Mouse (Mus musculus): Measurements from ENCODE around the gene Kcnip4. TPM values are rescaled to one million over a fixed set of nuclear protein-coding genes. Genes with fewer than 3 reads are reported as not detected.

The Kcnip4 gene
- total RNA-seq, 4 experiments from 2014 or later, result 2.1 to 4.1 (median 2.7) TPM

DNA sequence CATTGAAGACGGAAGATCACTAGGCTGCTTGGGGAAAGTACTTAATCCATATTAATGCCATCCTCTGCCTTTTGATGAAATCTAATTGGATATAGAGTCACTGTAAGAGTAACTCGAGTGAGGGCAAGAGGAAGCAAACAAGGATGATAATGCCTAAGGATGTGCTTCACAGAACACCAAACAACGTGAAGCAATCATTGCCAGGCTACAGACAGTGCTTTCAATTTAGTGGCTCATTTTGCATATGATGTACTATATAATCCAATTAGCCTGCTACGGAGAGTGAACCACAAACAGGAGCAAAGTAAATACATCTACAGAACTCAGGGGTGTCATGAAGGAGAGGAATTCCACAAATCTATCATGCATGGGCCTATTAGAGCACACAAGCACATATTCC lies 280.3 kb downstream of the Kcnip4 start:
- no peak for DNase-seq

DNA sequence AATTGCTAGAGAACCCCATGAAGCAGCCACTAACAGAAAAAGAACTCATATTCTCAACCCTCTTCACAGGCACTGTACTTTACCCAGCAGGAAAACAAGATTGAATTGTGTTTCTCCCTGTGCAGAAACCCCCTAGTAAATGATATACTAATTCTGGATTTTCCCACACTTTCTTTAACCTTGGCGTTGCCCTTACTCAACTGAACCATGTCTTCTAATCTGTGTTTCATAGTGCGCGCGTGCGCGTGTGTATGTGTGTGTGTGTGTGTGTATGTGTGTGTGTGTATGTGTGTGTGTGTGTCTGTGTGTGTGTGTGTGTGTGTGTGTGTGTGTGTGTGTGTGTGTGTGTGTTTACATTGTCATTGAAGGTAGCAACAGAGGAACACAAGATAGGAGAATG lies 283.0 kb downstream of the Kcnip4 start:
- DNase-seq, result no peak

DNA sequence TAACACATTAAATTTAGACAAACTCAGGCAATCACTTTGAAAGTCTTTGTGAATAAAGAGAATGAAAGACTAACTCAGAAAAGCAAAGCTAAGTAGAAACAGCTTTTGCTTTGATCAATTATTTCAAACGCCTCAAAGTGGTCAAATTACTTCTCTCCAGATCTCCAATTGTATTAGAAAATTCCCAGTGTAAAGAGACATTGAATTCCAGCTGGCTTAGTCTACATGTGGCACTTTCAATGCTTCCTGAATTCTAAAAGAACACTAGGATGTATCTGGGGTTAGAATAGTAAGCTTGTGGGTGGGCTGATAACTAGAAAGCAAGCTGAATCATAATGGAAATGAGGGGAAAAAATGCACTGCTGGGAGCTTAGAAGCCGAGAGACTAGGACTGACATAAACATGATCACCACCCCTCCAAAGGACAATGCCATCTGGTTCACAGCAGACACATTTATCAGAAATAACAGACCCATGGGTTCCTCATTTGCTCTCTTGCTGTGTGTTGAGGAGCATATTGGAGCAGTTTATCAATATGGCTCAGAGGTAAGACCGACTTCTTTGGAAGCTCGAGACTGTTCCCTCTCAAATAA lies 323.4 kb downstream of the Kcnip4 start:
- no peak for DNase-seq

DNA sequence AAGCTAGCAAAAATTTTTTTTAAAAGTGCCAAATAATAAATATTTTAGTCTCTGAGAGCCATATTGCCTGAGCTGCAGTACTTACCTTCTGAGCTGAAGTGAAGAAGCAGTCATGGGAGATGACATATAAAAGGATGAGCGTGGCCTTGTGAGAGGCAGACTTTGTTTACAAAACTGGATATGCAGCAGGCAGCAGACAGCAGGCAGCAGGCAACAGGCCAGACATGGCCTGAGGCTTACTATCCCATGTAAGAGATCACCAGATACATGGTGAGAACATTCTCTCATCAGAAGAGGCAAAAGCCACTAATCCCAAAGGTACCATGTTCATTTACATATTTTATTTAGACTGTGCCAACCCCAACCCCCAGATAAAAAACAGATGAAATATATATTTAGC lies 336.5 kb downstream of the Kcnip4 start:
- DNase-seq, result no peak

DNA sequence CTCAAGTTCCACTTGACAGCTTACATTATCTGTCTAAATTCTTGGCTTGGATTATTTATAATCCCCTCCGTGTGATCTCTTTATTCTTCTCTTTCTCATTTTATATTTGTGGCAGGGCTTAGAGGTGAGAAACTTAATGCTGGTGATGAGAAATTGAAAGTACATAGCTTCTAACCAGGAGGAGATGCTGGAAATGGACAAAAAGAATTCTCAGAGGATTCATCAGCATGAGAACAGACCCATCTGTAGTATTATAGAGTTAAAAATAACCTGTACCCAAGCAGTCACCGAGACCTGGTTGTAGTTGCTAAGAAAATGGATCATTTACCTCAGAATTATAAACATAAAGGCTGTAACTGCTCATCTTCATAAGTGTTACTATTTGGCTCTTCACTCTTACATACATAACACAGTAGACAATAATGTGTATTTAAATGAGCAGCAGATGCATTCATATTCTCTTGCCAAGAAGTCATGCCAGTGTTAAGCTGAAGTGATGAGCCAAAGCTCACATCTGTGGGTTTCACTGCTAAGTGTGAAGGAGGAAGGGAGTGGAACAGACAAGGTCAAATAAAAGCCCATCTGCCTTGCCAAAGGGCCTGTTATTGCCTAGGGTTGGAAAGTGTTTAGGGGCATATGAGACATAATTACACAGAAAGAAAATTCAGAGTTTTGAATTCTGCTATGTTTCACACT lies 374.4 kb downstream of the Kcnip4 start:
- no peak for DNase-seq

DNA sequence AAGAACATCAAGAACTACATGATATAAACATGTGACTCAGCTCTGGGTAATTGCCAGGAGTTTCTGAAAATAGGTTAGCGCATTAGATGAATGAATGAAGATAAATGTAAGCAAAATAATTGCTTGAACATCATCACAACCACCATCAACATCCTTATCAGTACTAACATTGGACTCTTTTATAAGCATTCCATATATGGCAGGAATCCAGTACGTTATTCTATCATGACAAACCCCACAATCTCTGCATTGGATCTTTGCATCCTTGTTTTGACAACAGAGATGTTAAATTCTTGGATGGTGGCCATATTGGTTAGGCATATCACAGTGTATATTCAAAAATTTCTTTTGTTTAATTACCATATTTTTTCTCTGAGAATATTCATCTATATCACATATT lies 375.0 kb downstream of the Kcnip4 start:
- DNase-seq, result no peak

DNA sequence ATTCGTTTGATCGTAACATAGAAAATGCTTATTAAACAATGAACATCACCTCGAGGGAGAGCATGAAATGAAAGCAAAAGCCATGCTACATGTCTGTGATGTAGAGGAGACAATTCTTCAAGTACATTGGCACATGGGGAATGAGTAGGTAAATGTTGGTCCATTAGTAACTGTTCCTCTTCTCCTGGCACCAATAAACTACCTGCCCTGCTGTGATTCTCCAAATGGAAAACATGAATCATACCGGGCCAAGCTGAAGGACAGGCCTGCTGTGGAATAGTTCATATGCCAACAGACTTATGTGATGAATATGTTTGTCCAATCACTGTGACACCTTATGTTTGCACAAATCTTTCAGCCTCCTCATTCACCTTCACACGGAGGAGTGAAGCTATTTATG lies 429.3 kb downstream of the Kcnip4 start:
- no peak for DNase-seq

DNA sequence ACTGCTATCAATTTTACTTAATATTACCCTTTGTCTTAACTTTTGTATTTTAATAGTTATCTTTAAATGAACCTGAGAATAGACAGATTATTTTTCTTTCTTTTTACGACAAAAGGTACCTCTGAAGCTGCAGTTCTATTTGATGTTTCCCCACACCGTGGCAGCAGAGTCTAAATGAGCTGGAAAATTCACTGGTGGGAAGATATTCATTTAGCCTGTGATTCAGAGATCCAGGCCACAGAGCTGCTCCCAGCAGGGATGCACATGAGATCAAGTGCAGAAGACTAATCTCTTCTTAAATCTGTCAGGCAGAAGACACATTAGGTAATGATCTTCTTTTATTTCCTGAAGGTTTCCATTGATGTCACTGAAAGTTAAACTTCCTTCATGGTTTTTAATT lies 429.8 kb downstream of the Kcnip4 start:
- DNase-seq, result no peak

DNA sequence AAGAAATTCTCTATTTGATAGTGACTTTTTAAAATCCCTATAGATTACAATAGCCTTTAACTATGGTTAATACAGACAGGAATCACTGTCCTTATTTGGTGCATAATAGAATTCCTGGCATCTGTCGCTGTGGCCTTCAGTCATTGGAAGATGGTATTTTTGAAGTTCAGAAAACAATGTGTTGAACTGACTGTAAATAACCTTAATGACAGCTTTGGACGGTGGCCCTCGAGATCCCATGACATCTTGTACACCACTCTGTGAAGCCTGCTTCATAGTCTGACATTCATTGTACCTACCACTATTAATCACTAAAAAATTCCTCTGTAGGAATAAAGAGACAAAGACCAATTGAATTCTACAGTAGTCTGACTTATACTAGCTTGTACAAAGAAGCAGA lies 430.4 kb downstream of the Kcnip4 start:
- no peak for DNase-seq

DNA sequence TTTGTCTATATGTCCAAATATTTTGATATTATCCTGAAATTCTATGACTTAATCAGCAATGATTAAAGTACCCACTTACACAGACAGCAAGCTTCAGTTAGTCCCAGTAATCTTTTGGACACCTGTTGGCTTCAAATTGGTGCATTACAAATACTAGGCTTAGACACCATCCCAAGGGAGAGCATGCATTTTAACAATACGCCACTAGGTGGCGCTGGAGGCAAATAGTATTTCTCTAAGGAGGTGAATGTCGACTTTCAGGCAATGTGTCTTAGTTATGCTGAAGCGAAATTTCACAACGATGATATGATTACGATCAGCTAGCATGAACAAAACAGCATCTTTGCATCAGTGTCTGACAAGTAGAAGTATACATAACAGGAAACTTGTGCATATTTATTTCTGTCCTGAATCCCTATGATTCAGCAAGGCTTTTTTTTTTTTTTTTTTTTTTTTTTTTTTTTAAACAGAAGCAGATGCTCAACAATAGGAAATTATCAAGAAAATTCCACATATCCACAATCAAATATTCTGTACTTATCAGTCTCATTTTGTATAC lies 434.5 kb downstream of the Kcnip4 start:
- DNase-seq, result peak; percentile 23

DNA sequence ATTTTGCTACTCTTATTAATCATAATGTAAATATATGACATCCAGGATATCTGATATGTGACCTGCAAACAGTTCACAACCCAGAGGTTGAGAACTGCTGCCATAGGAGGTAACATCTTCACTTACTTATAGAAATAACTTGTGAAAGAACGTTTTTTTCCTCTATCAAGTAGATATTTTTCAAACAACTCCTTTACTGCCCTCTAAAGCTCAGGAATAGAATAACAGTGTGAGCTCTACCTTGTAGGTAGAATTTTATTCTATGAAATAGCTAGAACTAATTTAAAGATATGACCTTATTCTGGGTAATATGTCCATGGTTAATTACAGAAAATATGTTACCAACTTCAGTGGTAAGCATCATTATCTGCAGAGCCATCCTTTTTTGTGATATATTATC lies 459.1 kb downstream of the Kcnip4 start:
- no peak for DNase-seq

DNA sequence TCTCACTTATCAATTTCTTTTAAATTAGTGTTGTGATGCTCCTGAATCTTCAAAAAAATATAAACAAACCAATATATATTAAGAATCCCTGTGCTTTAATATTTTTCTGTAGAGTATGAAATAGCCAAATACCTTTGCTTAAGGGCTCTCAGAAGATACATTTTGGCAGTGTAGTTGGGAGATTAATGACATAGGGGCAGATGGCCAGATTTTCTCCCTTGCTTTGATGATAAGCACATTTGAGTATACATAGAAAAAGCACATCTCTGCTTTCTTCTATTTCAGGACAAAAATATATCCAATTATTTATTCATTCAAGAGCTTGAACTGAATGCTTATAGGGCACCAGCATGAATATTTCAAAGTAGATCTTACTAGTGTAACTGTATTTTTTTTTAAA lies 465.8 kb downstream of the Kcnip4 start:
- no peak for DNase-seq

DNA sequence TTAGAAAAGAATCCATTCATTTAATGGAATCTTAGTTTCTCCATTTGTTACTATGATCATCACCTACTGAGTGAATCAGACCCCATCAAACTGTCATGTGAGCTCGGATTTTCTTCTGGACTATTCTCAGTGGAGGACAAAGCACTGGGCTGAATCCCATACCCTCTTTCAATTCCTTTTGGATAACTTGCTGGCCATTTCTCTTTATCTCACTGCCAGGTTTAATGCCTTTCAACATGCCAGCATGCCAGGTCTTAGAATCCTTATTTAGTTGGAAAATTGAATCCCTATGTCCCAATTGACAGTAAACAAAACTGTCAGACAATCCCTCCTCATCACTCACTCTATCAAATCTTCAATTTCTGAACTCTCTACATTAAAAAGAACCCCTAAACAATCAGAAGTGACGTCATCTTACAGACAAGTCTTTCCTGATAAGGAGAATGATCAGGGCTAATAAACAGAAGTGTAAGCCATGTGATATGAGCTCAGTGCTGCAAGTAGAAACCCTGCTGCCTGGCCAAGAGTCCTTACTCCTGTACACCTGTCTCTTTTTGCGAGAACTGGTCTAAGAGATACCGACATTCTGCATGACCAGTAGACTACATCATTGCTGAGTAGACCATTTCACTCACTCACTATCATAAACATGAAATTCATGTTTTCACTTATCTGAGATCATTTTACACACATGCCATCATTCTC lies 466.9 kb downstream of the Kcnip4 start:
- no peak for DNase-seq

DNA sequence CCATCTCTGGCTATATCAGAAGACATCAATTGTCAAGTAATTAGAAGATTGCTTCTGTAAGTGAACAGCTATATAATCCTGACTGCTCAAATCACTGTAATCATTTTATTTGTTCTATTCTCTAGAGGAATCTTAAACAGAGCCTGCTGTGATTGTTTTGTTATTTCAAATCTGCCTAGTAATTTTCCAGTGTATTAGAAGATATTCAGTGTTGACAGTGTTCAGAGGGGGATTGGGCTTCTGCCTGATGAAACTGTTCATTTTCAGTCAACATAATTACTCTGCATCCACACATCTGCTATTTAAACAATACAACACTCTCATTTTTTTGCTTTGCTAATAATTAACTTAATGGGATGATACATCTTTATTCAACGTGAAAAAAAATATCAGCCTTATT lies 476.7 kb downstream of the Kcnip4 start:
- DNase-seq, result no peak

DNA sequence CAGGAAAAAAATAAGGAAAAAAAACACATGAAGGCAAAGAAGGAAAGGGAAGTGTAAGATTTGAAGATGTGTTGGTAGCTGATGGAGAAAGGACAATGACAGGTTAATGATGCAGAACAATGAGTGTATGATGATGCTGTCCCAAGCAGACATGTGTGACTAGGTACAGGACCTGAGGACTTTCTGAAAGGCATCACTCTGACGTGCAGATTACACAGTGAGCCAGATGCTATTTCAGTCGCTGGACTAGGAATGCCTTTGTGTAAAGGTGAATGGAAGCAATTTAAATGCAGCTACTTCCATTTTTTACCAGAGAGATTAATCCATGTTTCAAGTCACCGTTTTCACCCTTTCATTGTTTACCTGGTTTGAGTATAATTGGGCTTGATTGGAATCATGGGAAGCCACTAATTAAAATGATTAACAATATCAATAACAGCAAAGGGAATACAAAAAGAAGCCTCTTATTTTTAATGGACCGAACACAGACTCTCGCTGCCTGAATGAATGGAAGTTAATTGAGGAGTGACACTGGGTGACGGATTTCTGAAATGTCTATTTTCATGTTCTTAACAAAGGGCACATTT lies 483.4 kb downstream of the Kcnip4 start:
- DNase-seq, result no peak

DNA sequence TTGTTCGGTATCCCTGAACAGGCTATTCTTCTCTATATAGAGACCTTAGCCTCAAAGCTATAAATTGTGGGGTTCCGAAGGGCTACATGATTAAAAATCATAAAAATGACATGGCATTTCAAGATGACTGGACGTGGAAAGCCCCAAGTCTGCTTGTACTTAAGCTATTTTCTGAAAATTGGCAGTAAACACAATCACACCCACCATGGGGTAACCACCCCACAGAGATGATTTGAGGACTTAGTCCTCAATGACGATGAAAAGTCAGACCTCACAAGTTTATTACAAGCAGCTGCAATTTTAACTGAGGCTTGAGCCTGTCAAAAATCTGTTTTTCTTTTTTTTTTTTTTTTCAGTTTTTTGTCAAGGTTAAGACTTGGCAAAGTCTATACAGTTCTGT lies 527.3 kb downstream of the Kcnip4 start:
- no peak for DNase-seq

DNA sequence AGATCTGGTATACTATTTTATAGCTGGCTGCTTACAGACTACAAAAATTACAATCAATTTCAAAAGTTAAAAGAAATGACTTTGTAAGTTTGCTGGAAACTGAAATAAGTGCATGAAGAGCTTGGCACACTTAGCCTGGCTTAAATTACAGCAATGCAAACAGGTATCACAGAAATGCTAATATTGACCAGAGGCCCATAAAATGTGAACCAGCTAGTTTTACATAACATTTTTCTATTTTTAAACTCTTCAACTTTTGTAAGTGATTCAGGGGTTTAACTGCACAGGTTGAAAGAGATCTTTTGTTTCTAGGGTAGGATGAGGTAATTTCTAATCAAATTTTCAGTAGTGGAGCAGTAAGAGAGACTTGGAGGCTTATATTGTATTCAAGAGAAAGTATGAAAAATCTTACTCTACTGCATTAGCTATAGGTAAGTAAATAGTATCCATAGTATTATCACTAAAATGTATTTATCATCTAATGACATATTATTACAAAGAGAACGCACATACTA lies 535.5 kb downstream of the Kcnip4 start:
- no peak for DNase-seq

DNA sequence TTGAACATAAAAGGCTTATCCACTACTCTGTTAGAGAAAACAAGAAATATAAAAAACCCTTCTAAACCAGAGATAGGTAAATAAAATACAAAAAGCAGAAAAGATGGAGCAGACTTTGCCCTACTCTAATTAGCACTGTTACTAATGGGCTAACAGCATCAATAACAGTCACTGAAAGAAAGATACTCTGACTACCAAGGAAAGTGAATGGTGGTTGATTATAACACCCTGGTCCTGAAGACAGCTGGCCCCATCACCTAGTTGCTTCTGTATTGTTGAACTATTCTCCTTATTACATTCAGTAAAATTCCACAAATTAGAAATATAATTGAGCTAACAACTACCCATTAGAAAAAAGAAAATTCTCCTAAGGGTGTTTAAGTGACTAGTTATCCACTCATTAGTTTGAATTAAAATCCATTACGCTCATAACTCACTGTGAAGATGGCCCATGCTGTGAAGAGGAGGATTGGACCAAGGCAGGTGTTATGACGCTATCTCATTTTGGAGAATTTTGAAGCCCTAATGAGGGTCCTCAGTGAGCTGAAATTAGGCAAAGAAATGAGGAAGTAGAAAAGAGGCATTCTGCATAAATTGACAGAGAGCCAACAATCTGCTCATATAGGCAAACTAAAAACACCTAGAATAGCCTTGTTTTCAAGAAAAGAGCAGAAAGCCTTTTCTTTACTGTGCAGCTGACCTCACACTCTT lies 582.2 kb downstream of the Kcnip4 start:
- DNase-seq, result no peak

DNA sequence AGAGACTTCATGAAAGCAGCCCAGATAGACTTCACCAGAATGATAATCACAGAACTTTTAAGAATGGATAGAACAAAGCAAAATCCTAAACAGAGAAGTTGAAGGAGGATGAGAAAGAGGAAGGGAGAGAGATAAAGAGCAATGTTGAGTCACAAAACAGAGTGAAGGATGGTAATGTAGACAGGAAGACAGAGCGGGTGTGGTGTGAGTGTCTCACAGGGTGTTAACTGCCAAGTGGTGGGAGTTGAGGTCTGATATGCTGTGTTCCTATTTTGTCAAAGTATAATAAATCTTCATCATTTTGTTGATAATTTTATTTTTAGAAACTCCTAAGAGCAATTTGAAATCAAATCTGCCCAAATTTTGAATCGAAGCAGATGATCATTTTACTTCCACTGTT lies 592.8 kb downstream of the Kcnip4 start:
- no peak for DNase-seq

DNA sequence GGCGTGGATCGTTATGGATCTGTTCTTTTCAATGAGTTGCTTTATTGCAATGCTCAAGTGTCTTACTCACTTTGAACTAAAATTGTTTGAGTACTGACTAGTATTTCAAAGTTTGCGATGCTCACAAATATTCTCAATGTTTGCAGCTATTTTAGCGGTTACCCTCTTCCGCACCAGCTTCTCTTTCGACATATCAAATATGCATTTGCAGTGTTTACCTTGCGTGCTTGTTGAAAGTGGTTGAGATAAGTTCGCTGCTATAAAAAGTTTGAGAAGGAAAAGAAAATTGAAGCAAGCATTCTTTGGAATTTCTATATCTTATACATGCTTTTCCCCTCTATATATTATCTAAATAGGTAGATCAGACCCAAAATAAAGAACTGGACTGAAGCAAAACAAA lies 634.5 kb downstream of the Kcnip4 start:
- DNase-seq, result no peak

DNA sequence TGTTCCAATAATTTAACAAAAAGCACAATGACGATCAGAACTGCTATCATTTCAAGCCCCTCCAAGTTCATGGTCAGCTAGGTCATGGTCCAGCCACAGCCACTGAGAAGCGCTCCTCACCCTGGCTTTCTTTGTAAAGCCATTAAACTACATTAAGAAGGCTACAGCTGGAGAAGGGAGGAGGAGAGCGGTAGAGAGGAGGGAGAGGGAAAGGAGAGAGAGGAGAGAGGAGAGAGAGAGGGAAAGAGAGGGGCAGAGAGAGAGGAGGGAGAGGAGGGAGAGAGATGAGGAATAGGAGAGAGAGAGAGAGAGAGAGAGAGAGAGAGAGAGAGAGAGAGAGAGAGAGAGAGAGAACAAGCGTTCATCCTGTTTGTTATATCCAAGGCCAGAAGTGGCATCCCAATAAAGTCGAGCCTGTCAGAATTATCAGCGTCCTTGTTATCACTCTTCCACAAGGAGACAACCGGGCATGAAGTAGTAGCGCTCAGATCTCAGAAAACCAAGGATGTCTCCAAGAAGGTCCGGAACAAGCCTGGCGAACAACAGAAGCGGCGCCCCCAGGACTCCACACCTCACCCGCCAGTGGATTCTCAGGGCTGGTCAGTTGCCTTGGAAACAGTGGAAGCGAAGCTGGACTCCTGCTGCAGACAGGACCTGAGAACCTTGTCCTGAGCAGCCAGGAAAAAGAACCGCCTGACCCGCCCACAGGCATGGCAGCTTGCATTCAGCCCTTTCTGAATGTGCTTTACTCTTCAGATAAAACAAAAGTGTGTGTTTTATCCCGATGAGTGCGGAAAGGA lies 635.1 kb downstream of the Kcnip4 start:
- DNase-seq, result no peak

DNA sequence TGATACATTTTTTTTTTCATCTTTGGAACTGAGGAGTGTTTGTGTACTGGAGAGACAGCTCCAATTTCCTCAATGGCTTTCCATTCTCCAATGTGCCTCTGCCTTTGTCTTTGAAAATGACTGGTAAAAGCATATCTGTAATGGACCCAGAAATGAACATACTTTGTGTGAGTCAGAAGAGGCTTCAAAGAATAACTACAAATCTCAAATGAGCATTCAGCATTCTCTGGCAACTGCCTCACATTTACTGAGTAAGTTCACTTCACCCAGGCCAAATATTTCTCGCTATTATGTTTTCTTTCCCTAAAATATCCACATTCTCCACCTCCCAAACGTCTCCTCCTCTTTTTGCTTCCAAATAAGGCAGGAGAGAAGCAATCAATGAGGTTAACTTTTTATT lies 646.6 kb downstream of the Kcnip4 start:
- DNase-seq, result no peak

All from adrenal gland, adult 8-10 months (tissue).